Mouse (Mus musculus) cortical plate, adult 2 months (tissue): ENCODE measurements around the gene Tpp2.

Experiments
- CTCF ChIP-seq: fragments of 200-500 bp; IDR thresholded peaks from 2 replicates; pipeline ENCODE4 v1.5.1; 2011; ENCODE audit warnings: mild to moderate bottlenecking, control low read depth, low read length; ENCODE audit not compliant: insufficient read depth; ENCODE audit errors: extremely low read depth
- POLR2A ChIP-seq: fragments of 200-500 bp; IDR thresholded peaks from 2 replicates; pipeline ENCODE4 v1.6.1; 2011; ENCODE audit warnings: mild to moderate bottlenecking, low read length, control low read depth; ENCODE audit not compliant: insufficient read depth; ENCODE audit errors: extremely low read depth

- TF ChIP-seq POLR2A (no peak), CTCF (no peak)
These were observed 86.5 kb downstream of the Tpp2 start, which contains the start of gene Mettl21c for GRCm38 (mm10) chr1:44019934-44020333.
